Mouse (Mus musculus) cerebellum, postnatal 10 days (tissue): Measurements from ENCODE around the gene Gm15080.
"Not testable (repeated sequence)": the region's sequence is repeated elsewhere in the genome, so short reads cannot be mapped to it uniquely, and the experiment has no call there.

Source experiments
- DNase-seq, 2 experiments: peaks; one replicate each; pipeline ENCODE4 v3.0.0; 2021; ENCODE audit warnings: mixed read lengths in 2 of 2

The Gm15080 gene

DNA sequence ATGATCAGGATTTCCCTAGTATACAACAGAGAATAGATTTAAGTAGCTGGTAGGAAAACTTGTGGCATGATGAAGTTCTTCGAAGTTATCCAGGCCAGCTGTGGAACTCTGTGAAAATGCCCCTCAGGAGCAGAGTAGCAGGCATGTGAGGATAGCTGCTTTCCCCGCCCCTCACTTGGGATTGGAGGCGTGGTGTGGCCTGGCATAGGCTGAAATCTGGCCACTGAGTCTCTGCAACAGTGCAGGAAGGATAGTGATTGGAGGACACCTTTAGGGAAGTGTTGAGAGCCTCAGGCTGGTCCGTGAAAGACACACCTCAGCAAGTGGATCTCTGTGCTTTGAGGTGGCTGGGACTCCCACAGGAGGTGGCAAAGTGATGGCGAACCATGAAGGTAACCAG lies at the start of gene Gm15080:
TSS of gene Gm15080 (plus strand) at position 301 of the 400 bp plus-strand sequence.
- not testable (repeated sequence) for DNase-seq
